Mouse (Mus musculus) midbrain, embryonic 14.5 days (tissue): ENCODE data around the gene Slc30a3. TPM values are rescaled to one million over a fixed set of nuclear protein-coding genes. Genes with fewer than 3 reads are reported as not detected.
"Not testable (repeated sequence)": the region's sequence is repeated elsewhere in the genome, so short reads cannot be mapped to it uniquely, and the experiment has no call there.

Experiments used
- ATAC-seq: fragments of 200-750 bp; cut with Nextera tagmentation; 2 replicates; pipeline ENCODE4 v1.8.0; 2017; ENCODE audit warnings: moderate number of reproducible peaks, moderate library complexity; ENCODE audit not compliant: low FRiP score, low TSS enrichment
- DNase-seq: peaks from one replicate; pipeline ENCODE4 v3.0.0-alpha.2; 2015
- H3K27ac ChIP-seq: fragments of 300-500 bp; sonication (generic); replicated peaks from 2 replicates; pipeline ENCODE4 v1.5.1; 2014; ENCODE audit warnings: mild to moderate bottlenecking, low read depth, low read length, moderate library complexity
- H3K27me3 ChIP-seq: fragments of 300-500 bp; sonication (generic); 2 replicates; pipeline ENCODE4 v1.6.1; 2014; ENCODE audit warnings: low read length, control low read depth, mixed read lengths; ENCODE audit not compliant: control insufficient read depth, insufficient read depth
- H3K36me3 ChIP-seq: fragments of 300-500 bp; sonication (generic); 2 replicates; pipeline ENCODE4 v1.6.1; 2014; ENCODE audit warnings: low read length, control low read depth; ENCODE audit not compliant: control insufficient read depth, insufficient read depth
- H3K4me1 ChIP-seq: fragments of 300-500 bp; sonication (generic); 2 replicates; pipeline ENCODE4 v1.6.1; 2014; ENCODE audit warnings: mild to moderate bottlenecking, antibody characterized with exemption, low read length, control low read depth; ENCODE audit not compliant: control insufficient read depth, insufficient read depth
- H3K4me2 ChIP-seq: fragments of 300-500 bp; sonication (generic); 2 replicates; pipeline ENCODE4 v1.6.1; 2014; ENCODE audit warnings: mild to moderate bottlenecking, low read length, moderate library complexity
- H3K4me3 ChIP-seq: fragments of 300-500 bp; sonication (generic); replicated peaks from 2 replicates; pipeline ENCODE4 v1.5.1; 2014; ENCODE audit warnings: low read depth, low read length
- H3K9ac ChIP-seq: fragments of 300-500 bp; sonication (generic); replicated peaks from 2 replicates; pipeline ENCODE4 v1.6.1; 2014; ENCODE audit warnings: mild to moderate bottlenecking, low read length, moderate library complexity
- H3K9me3 ChIP-seq: fragments of 300-500 bp; sonication (generic); 2 replicates; pipeline ENCODE4 v1.6.1; 2016; ENCODE audit warnings: low read length, control low read depth, mixed read lengths; ENCODE audit not compliant: control insufficient read depth
- WGBS: fragments of 180-500 bp; shearing (Covaris S2); extraction: QIAGEN DNeasy Blood & Tissue Kit; methylation state at CpG from one replicate; pipeline ENCODE4 v1.1.7; 2014; 5-methylcytosine and 5-hydroxymethylcytosine counted together
- polyA plus RNA-seq: library from polyadenylated mRNA; unstranded; fragments of >200 nt; fragmentation: Nextera tagmentation; extraction: Ambion mirVana; gene quantifications from 2 replicates; pipeline ENCODE4 v1.2.1, GENCODE M21; 2014

Slc30a3 gene
- polyA plus RNA-seq, 1 experiment from 2014 or later = 19.8 TPM

GRCm38 (mm10) chr5:31048763-31049641, 59.0 kb downstream of the Slc30a3 start, which contains the start of gene Slc5a6:
Gene Slc5a6, minus strand, starts transcription at chr5:31048924.
- peak within 1 kb of the TSS; percentile 59 for H3K4me3 ChIP-seq
- under 1% methylated on average over 23 of the region's 23 CpGs for WGBS
- peak within 1 kb of the TSS; percentile 73 for H3K9ac ChIP-seq
- DNase-seq (peak; percentile 77), ATAC-seq (peak; percentile 29; the same call in 1 of the 2 replicates)
- H3K4me1 ChIP-seq = peaks cover 9% of the 10 kb centered on the region
- no peaks in the 10 kb centered on the region for H3K9me3 ChIP-seq
- H3K4me2 ChIP-seq = peak within 1 kb of the TSS; percentile 62
- H3K27ac ChIP-seq = peak within 1 kb of the TSS; percentile 95
- peaks cover 19% of the 10 kb centered on the region for H3K36me3 ChIP-seq
- no peaks in the 10 kb centered on the region for H3K27me3 ChIP-seq

GRCm38 (mm10) chr5:31047848-31048762, 59.9 kb downstream of the Slc30a3 start, which contains the start of gene Atraid:
Gene Atraid, plus strand, starts transcription at chr5:31048312.
- peak within 1 kb of the TSS; percentile 59 for H3K4me3 ChIP-seq
- H3K9ac ChIP-seq = peak within 1 kb of the TSS; percentile 73
- peak within 1 kb of the TSS; percentile 95 for H3K27ac ChIP-seq
- no peaks in the 10 kb centered on the region for H3K9me3 ChIP-seq
- DNase-seq (peak; percentile 99), ATAC-seq (peak; percentile 96)
- H3K4me1 ChIP-seq = peaks cover 6% of the 10 kb centered on the region; the same call in 1 of the 2 replicates
- H3K27me3 ChIP-seq = no peaks in the 10 kb centered on the region
- peaks cover 27% of the 10 kb centered on the region for H3K36me3 ChIP-seq
- WGBS = under 1% methylated on average over 73 of the region's 73 CpGs
- H3K4me2 ChIP-seq = peak within 1 kb of the TSS; percentile 62

GRCm38 (mm10) chr5:31047074-31047473, 61.0 kb downstream of the Slc30a3 start:
- 89% methylated on average over 5 of the region's 5 CpGs for WGBS
- DNase-seq (no peak), ATAC-seq (no peak)
- peak overlapping the region; percentile 62 for H3K4me2 ChIP-seq
- peaks cover 30% of the 10 kb centered on the region for H3K36me3 ChIP-seq
- H3K27ac ChIP-seq = no peak overlapping the region
- H3K4me3 ChIP-seq = peak overlapping the region; percentile 59
- H3K4me1 ChIP-seq = peaks cover 6% of the 10 kb centered on the region; the same call in 1 of the 2 replicates
- no peaks in the 10 kb centered on the region for H3K27me3 ChIP-seq
- H3K9me3 ChIP-seq = no peaks in the 10 kb centered on the region
- H3K9ac ChIP-seq = peak overlapping the region; percentile 73; the same call in 1 of the 2 replicates

GRCm38 (mm10) chr5:31046416-31046815, 61.6 kb downstream of the Slc30a3 start:
- Histone ChIP-seq H3K9ac (no peak overlapping the region), H3K9me3 (no peaks in the 10 kb centered on the region), H3K4me3 (no peak overlapping the region), H3K27me3 (no peaks in the 10 kb centered on the region), H3K27ac (no peak overlapping the region), H3K4me1 (peaks cover 6% of the 10 kb centered on the region; the same call in 1 of the 2 replicates), H3K4me2 (no peak overlapping the region), H3K36me3 (peaks cover 36% of the 10 kb centered on the region)
- DNase-seq = no peak
- WGBS = 94% methylated on average over 6 of the region's 6 CpGs
- ATAC-seq = no peak

- no peaks in the 10 kb centered on the region for H3K4me1 ChIP-seq
- no peak overlapping the region for H3K4me2 ChIP-seq
- peaks cover 69% of the 10 kb centered on the region for H3K36me3 ChIP-seq
- 93% methylated on average over 7 of the region's 7 CpGs for WGBS
- no peak overlapping the region for H3K27ac ChIP-seq
- no peak for DNase-seq
- H3K27me3 ChIP-seq = no peaks in the 10 kb centered on the region
- ATAC-seq = no peak
- H3K4me3 ChIP-seq = no peak overlapping the region
- no peak overlapping the region for H3K9ac ChIP-seq
- H3K9me3 ChIP-seq = no peaks in the 10 kb centered on the region
Measured at GRCm38 (mm10) chr5:31038171-31038845, 69.7 kb downstream of the Slc30a3 start.

- H3K36me3 ChIP-seq = peaks cover 53% of the 10 kb centered on the region
- not testable (repeated sequence) for H3K4me1 ChIP-seq, H3K9me3 ChIP-seq, H3K9ac ChIP-seq, DNase-seq, H3K4me3 ChIP-seq, ATAC-seq, H3K27me3 ChIP-seq, H3K4me2 ChIP-seq, H3K27ac ChIP-seq
- 91% methylated on average over 11 of the region's 11 CpGs for WGBS
Measured at GRCm38 (mm10) chr5:31036556-31036955, 71.5 kb downstream of the Slc30a3 start.
